Mouse (Mus musculus) right cerebral cortex, postnatal 36 days (tissue): ENCODE measurements around the gene 1700001O22Rik.

ENCODE experiments used
- DNase-seq, 2 experiments: peaks; one replicate each; pipeline ENCODE4 v3.0.0; 2022; ENCODE audit warnings: low spot score in 2 of 2, mixed read lengths in 1 of 2

1700001O22Rik gene

GRCm38 (mm10) chr2:30754831-30755230, 48.6 kb downstream of the 1700001O22Rik start:
- no peak for DNase-seq

- DNase-seq = no peak
Observed at GRCm38 (mm10) chr2:30753219-30753618, 50.2 kb downstream of the 1700001O22Rik start.

- DNase-seq = no peak
Observed at GRCm38 (mm10) chr2:30752471-30752870, 51.0 kb downstream of the 1700001O22Rik start.

- DNase-seq = no peak
Observed at GRCm38 (mm10) chr2:30750025-30750424, 53.4 kb downstream of the 1700001O22Rik start.

GRCm38 (mm10) chr2:30747602-30748162, 55.8 kb downstream of the 1700001O22Rik start:
- DNase-seq = no peak
